Mouse (Mus musculus): ENCODE data around the gene A430089I19Rik.
"Not testable (repeated sequence)": the region's sequence is repeated elsewhere in the genome, so short reads cannot be mapped to it uniquely, and the experiment has no call there.

Gene A430089I19Rik

DNA sequence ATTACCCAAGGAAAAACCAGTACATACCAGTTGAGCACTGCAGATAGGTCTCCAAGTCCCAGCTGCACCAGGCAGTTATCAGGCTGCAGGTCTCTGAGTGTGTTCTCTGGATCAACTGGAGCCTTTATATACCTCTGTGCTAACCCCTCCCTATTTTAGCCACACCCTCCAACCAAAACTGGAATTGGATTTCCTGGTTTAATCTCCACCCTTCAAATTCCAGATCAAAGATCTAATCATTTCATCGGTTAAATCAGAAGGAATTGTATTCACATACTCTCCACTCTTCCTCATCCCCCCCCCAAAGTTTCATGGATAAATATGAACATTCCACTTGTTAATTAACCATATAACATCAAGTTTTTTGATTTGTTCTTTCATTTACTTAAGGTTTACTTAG, at the start of gene A430089I19Rik:
TSS of gene A430089I19Rik (minus strand) at position 101 of the 400 bp plus-strand sequence.
- not testable (repeated sequence) for DNase-seq

DNA sequence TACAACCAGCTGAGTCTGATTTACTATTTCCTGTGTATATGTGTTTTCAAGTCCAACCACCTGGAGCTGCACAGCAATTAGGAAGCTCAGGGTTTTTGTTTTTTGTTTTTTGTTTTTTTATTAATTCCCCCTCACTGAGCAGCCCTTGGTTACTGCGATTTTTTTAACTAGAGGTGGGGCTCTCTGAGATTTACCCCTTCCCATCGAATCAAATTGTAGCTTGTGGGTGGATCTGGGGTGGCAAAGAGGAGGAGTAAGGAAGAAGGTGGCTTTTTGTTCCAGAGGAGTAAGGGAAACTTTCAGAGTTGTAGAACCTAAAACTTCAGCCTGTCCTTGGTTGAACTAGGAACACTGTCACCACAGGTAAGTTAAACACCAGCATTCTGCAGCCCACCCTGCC, 32.9 kb upstream of the A430089I19Rik start, which contains the start of gene AA792892:
TSS of gene AA792892 (plus strand) at position 301 of the 400 bp plus-strand sequence.
- DNase-seq = not testable (repeated sequence)

- DNase-seq = not testable (repeated sequence)
Measured at GRCm38 (mm10) chr5:94314135-94314534, 7.5 kb upstream of the A430089I19Rik start, which contains the start of gene Gm6502. Gm6502 (plus strand) TSS chr5:94314435.

All from retina, postnatal 1 day (tissue).